Mouse (Mus musculus) testis, adult 2 months (tissue): Measurements from ENCODE around the gene Emid1. TPM values are rescaled to one million over a fixed set of nuclear protein-coding genes. Genes with fewer than 3 reads are reported as not detected.

ENCODE experiments used
- H3K27ac ChIP-seq: fragments of 200-500 bp; 2 replicates; pipeline ENCODE4 v1.5.1; 2012; ENCODE audit warnings: low read depth, low read length; ENCODE audit not compliant: control insufficient read depth, insufficient read depth
- H3K27me3 ChIP-seq: fragments of 200-500 bp; 2 replicates; pipeline ENCODE4 v1.6.1; 2012; ENCODE audit warnings: mild to moderate bottlenecking, low read length, moderate library complexity; ENCODE audit not compliant: control insufficient read depth, insufficient read depth
- H3K36me3 ChIP-seq: fragments of 200-500 bp; 2 replicates; pipeline ENCODE4 v1.6.1; 2012; ENCODE audit warnings: mild to moderate bottlenecking, low read length; ENCODE audit not compliant: control insufficient read depth, insufficient read depth
- H3K4me1 ChIP-seq: fragments of 200-500 bp; 2 replicates; pipeline ENCODE4 v1.6.1; 2012; ENCODE audit warnings: low read length; ENCODE audit not compliant: control insufficient read depth, insufficient read depth
- H3K4me3 ChIP-seq: fragments of 200-500 bp; 2 replicates; pipeline ENCODE4 v1.5.1; 2012; ENCODE audit warnings: low read depth, mild to moderate bottlenecking, low read length, moderate library complexity, mixed read lengths; ENCODE audit not compliant: control insufficient read depth
- CTCF ChIP-seq: fragments of 200-500 bp; IDR thresholded peaks from 2 replicates; pipeline ENCODE4 v1.5.1; 2012; ENCODE audit warnings: low read depth, mild to moderate bottlenecking, inconsistent platforms, low read length, moderate library complexity; ENCODE audit not compliant: control insufficient read depth, insufficient read depth, insufficient replicate concordance
- POLR2A ChIP-seq: fragments of 200-500 bp; IDR thresholded peaks from 2 replicates; pipeline ENCODE4 v1.6.1; 2012; ENCODE audit warnings: low read depth, mild to moderate bottlenecking, inconsistent platforms, low read length, moderate library complexity; ENCODE audit not compliant: control insufficient read depth
- polyA plus RNA-seq: library from polyadenylated mRNA; depleted of rRNA; stranded (reverse); fragments of >200 nt; gene quantifications from 2 replicates; pipeline ENCODE4 v1.2.3, GENCODE M21; 2012

Gene Emid1
- polyA plus RNA-seq, 1 experiment: 4.0 TPM

DNA sequence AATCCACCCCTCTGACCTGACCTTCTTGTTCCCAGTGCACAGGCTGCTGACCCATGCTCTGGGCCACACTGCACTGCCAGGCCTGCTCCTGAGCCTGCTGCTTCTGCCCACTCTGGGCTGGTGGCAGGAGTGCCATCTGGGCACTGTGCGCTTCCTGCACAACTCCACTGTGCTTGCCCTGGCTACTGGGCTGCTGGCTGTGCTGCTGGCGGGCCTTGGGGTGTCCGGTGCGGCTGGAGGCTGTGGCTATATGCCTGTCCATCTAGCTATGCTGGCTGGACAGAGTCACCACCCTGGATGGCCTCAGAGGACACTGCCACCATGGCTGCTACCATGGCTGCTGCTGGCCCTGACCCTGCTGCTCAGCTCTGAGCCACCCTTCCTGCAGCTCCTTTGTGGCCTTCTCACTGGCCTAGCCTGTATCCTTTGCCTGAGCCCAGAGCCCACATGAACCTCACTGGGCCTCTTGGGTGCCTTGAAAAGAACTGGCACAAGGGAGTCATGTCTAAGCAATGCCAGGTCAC, 48.0 kb downstream of the Emid1 start:
- Histone ChIP-seq H3K36me3 (no peaks in the 10 kb centered on the region; the same call in 1 of the 2 replicates), H3K4me1 (peaks cover 12% of the 10 kb centered on the region), H3K27me3 (no peaks in the 10 kb centered on the region), H3K4me3 (no peak overlapping the region), H3K27ac (no peak overlapping the region)
- TF ChIP-seq CTCF (no peak), POLR2A (0 out of 2 replicates have a peak, but pooled peaks have one; percentile 22)

GRCm38 (mm10) chr11:5102384-5102783, 49.7 kb downstream of the Emid1 start:
- H3K27me3 ChIP-seq: no peaks in the 10 kb centered on the region
- TF ChIP-seq POLR2A: no peak
- TF ChIP-seq CTCF: no peak
- no peak overlapping the region for H3K27ac ChIP-seq
- H3K4me1 ChIP-seq: peaks cover 12% of the 10 kb centered on the region
- no peak overlapping the region for H3K4me3 ChIP-seq
- peaks cover 2% of the 10 kb centered on the region; the same call in 1 of the 2 replicates for H3K36me3 ChIP-seq

- H3K4me3 ChIP-seq: peak overlapping the region; percentile 88
- TF ChIP-seq POLR2A: no peak
- TF ChIP-seq CTCF: no peak
- no peak overlapping the region for H3K27ac ChIP-seq
- peaks cover 2% of the 10 kb centered on the region; the same call in 1 of the 2 replicates for H3K36me3 ChIP-seq
- H3K4me1 ChIP-seq: peaks cover 11% of the 10 kb centered on the region
- H3K27me3 ChIP-seq: no peaks in the 10 kb centered on the region
These were observed 50.4 kb downstream of the Emid1 start for GRCm38 (mm10) chr11:5101641-5102040.

- no peaks in the 10 kb centered on the region for H3K27me3 ChIP-seq
- TF ChIP-seq CTCF (no peak), POLR2A (no peak)
- H3K36me3 ChIP-seq: peaks cover 2% of the 10 kb centered on the region; the same call in 1 of the 2 replicates
- H3K4me1 ChIP-seq: peaks cover 10% of the 10 kb centered on the region
- H3K27ac ChIP-seq: peak overlapping the region; percentile 98
- H3K4me3 ChIP-seq: peak overlapping the region; percentile 88
These were observed 51.3 kb downstream of the Emid1 start for GRCm38 (mm10) chr11:5100801-5101200.

- peaks cover 2% of the 10 kb centered on the region; the same call in 1 of the 2 replicates for H3K36me3 ChIP-seq
- peaks cover 10% of the 10 kb centered on the region for H3K4me1 ChIP-seq
- H3K27me3 ChIP-seq: no peaks in the 10 kb centered on the region
- TF ChIP-seq POLR2A (no peak), CTCF (no peak)
- H3K4me3 ChIP-seq: peak overlapping the region; percentile 88
- H3K27ac ChIP-seq: peak overlapping the region; percentile 98
These were observed 51.8 kb downstream of the Emid1 start for GRCm38 (mm10) chr11:5100283-5100682.

GRCm38 (mm10) chr11:5099576-5100183, 52.4 kb downstream of the Emid1 start:
- H3K4me1 ChIP-seq: peaks cover 10% of the 10 kb centered on the region
- TF ChIP-seq CTCF (no peak), POLR2A (peak; percentile 88)
- H3K36me3 ChIP-seq: peaks cover 2% of the 10 kb centered on the region; the same call in 1 of the 2 replicates
- peak overlapping the region; percentile 98 for H3K27ac ChIP-seq
- peak overlapping the region; percentile 88 for H3K4me3 ChIP-seq
- no peaks in the 10 kb centered on the region for H3K27me3 ChIP-seq

DNA sequence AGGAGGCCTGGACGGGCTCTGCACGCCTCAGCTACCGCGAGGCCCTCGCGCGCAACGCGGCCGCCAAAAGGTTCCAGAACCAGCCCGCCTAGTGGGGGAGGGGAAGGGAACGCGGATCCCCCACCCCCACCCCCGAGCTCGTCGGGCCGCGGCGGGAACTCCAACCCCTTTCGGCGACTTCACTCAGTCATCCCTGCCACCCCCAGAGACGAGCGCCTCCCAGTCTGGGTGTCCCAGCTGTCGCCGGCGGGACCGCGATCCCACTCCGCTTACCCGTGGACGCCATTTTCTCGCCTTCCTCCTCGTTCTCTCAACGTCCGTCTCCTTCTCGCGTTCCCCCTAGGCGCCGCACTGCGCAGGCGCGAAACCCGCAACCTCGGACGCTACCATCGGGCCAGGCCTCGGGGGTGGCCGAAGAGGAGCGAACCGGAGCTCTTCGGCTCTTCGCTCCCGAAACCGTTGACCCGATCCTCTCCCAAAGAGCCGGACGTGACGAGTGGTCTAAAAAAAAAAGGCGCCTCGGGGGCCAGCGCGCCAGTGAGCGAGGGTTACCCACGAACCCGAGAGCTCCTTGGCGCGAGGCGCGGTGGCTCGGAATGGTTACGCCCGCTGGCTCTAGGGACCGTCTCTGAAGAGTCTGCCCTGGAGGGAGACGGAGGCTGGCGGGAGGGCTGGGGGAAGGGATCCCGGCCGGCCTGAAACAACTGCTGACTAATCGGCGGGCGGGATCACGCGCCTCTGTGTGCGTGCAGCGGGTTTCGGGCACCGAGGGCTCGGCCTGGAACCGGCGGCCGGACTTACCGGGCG, 53.1 kb downstream of the Emid1 start, which contains the start of the genes Rhbdd3 and Ewsr1:
Gene Rhbdd3 (plus strand): TSS at position 191 of the 807 bp plus-strand sequence.
Gene Ewsr1 (minus strand): TSS at position 531 of the 807 bp plus-strand sequence.
- Histone ChIP-seq H3K4me3 (peak within 1 kb of the TSS; percentile 88), H3K4me1 (peaks cover 10% of the 10 kb centered on the region), H3K27me3 (no peaks in the 10 kb centered on the region), H3K36me3 (peaks cover 2% of the 10 kb centered on the region; the same call in 1 of the 2 replicates), H3K27ac (peak within 1 kb of the TSS; percentile 98)
- TF ChIP-seq CTCF (no peak), POLR2A (peak; percentile 95)
